Mouse (Mus musculus): Measurements from ENCODE around the gene Sfxn2. TPM values are rescaled to one million over a fixed set of nuclear protein-coding genes. Genes with fewer than 3 reads are reported as not detected.

Gene Sfxn2
- total and polyA plus RNA-seq, 3 experiments, result 20.3 to 36.6 (median 21.2) TPM

DNA sequence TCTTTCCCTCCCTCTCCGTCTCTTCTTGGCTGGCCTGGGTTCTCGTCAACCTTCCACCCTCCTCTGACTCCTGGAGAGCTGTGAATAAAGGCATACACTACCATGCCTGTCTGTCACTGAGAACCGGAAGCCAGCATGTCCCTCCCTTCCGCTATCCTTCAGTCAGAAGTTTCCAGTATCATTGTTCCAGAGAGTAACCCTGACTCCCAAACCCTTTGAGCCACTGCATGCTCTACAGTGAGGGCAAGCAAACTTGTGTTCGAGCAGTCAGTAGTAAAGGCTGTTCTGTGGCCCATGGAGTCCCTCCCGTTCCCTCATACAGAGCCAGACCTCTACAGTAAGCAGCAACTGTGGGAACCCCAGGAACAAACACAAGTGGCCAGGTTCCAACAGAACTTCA lies 25.6 kb upstream of the Sfxn2 start:
- Histone ChIP-seq H3K27me3 (ENCODE audit: control insufficient read depth in 1 of 2, insufficient read depth in 2 of 2, low read length in 2 of 2) (no peaks in the 10 kb centered on the region), H3K36me3 (ENCODE audit: control insufficient read depth in 1 of 2, insufficient read depth in 2 of 2, low read length in 2 of 2) (peaks cover 0 to 2% of the 10 kb centered on the region in 2 experiments; a peak in 2 of 4 replicates), H3K79me2 (ENCODE audit: control insufficient read depth, insufficient read depth, low read length, poor library complexity) (no peaks in the 10 kb centered on the region), H3K4me1 (ENCODE audit: control insufficient read depth in 1 of 2, insufficient read depth in 2 of 2, low read length in 2 of 2) (0 out of 4 replicates have a peak, but pooled peaks cover 0 to 2% of the 10 kb centered on the region in 2 experiments), H3K9me3 (replicated peaks; ENCODE audit: insufficient read depth, low read length) (no peaks in the 10 kb centered on the region), H3K9ac (ENCODE audit: control insufficient read depth, low read depth, low read length, poor library complexity, severe bottlenecking) (no peak overlapping the region), H3K27ac (ENCODE audit: control insufficient read depth, low read depth, low read length) (no peak overlapping the region), H3K4me3 (ENCODE audit: control insufficient read depth in 1 of 2, insufficient read depth in 1 of 2, low read depth in 2 of 2, low read length in 2 of 2) (no peak overlapping the region)
- TF ChIP-seq GABPA (IDR thresholded peaks at IDR 0.05; ENCODE audit: low read depth, low read length) (no peak), POLR2AphosphoS2 (IDR thresholded peaks at IDR 0.05; ENCODE audit: low read length) (no peak), ELF1 (IDR thresholded peaks at IDR 0.05; ENCODE audit: low read depth, low read length) (no peak), USF1 (IDR thresholded peaks at IDR 0.05; ENCODE audit: low read depth, low read length) (no peak), NELFE (IDR thresholded peaks at IDR 0.05; ENCODE audit: low read depth, low read length) (no peak)
- no peak for DNase-seq (ENCODE audit: low read depth, low spot score)

DNA sequence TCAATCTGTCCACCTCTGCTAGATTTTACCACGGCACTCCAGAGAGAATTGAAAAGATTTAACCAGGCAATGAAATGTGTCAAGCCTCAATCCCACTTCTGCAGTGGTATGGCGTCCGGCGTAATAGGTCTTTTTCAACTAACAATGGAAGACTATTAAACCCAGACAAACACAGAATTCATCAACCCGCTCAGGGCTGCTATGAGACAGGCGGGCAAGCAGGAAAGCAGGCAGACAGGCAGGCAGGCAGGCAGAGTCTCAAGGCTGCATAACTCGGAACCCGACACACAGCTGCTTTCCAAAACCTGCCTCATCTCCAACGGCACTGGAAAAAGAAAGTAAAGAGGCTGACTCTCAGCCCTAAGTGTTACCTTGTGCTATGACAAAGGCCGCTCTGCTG lies 25.1 kb upstream of the Sfxn2 start:
- H3K27me3 ChIP-seq (ENCODE audit: control insufficient read depth in 1 of 2, insufficient read depth in 2 of 2, low read length in 2 of 2), result no peaks in the 10 kb centered on the region
- peaks cover 0 to 7% of the 10 kb centered on the region in 2 experiments; a peak in 2 of 4 replicates for H3K36me3 ChIP-seq (ENCODE audit: control insufficient read depth in 1 of 2, insufficient read depth in 2 of 2, low read length in 2 of 2)
- no peak overlapping the region for H3K27ac ChIP-seq (ENCODE audit: control insufficient read depth, low read depth, low read length)
- no peak overlapping the region for H3K9ac ChIP-seq (ENCODE audit: control insufficient read depth, low read depth, low read length, poor library complexity, severe bottlenecking)
- H3K9me3 ChIP-seq (replicated peaks; ENCODE audit: insufficient read depth, low read length), result no peaks in the 10 kb centered on the region
- DNase-seq (ENCODE audit: low read depth, low spot score), result no peak
- no peak for TF ChIP-seq ELF1 (IDR thresholded peaks at IDR 0.05; ENCODE audit: low read depth, low read length)
- no peak for TF ChIP-seq POLR2AphosphoS5 (IDR thresholded peaks at IDR 0.05; ENCODE audit: borderline replicate concordance, low read depth, low read length)
- no peak for TF ChIP-seq MYC (IDR thresholded peaks at IDR 0.05; ENCODE audit: low read depth, low read length)
- no peak for TF ChIP-seq MXI1 (IDR thresholded peaks at IDR 0.05; ENCODE audit: low read depth, low read length)
- no peak for TF ChIP-seq TBP (IDR thresholded peaks at IDR 0.05; ENCODE audit: low read depth, low read length)
- TF ChIP-seq E2F4 (IDR thresholded peaks at IDR 0.05; ENCODE audit: borderline replicate concordance, low read depth, low read length), result no peak
- no peak for TF ChIP-seq USF2 (IDR thresholded peaks at IDR 0.05; ENCODE audit: borderline replicate concordance in 1 of 2, insufficient read depth in 1 of 2, low read depth in 1 of 2, low read length in 2 of 2)
- no peak for TF ChIP-seq ZNF384 (IDR thresholded peaks at IDR 0.05; ENCODE audit: low read depth, low read length)
- TF ChIP-seq MAX (IDR thresholded peaks at IDR 0.05; ENCODE audit: low read length), result no peak
- no peak for TF ChIP-seq ZC3H11A (IDR thresholded peaks at IDR 0.05; ENCODE audit: low read depth, low read length)
- no peak for TF ChIP-seq ZKSCAN1 (IDR thresholded peaks at IDR 0.05; ENCODE audit: low read depth, low read length)
- TF ChIP-seq UBTF (IDR thresholded peaks at IDR 0.05; ENCODE audit: borderline replicate concordance, insufficient read depth, low read depth, low read length), result no peak
- TF ChIP-seq MEF2A (IDR thresholded peaks at IDR 0.05; ENCODE audit: extremely low read depth, insufficient replicate concordance, low read depth, low read length, poor library complexity, severe bottlenecking), result no peak
- no peak for TF ChIP-seq TCF12 (IDR thresholded peaks at IDR 0.05; ENCODE audit: low read depth, low read length)
- TF ChIP-seq CHD1 (IDR thresholded peaks at IDR 0.05; ENCODE audit: low read depth, low read length), result no peak
- H3K4me3 ChIP-seq (ENCODE audit: control insufficient read depth in 1 of 2, insufficient read depth in 1 of 2, low read depth in 2 of 2, low read length in 2 of 2), result no peak overlapping the region
- no peaks in the 10 kb centered on the region for H3K79me2 ChIP-seq (ENCODE audit: control insufficient read depth, insufficient read depth, low read length, poor library complexity)
- peaks cover 2 to 7% of the 10 kb centered on the region in 2 experiments; a peak in 3 of 4 replicates for H3K4me1 ChIP-seq (ENCODE audit: control insufficient read depth in 1 of 2, insufficient read depth in 2 of 2, low read length in 2 of 2)

Measured in MEL (cell line).